Mouse (Mus musculus): Measurements from ENCODE around the gene Eva1b. TPM values are rescaled to one million over a fixed set of nuclear protein-coding genes. Genes with fewer than 3 reads are reported as not detected.

Eva1b gene
- polyA plus RNA-seq (2015; fragmentation: Nextera tagmentation; extraction: Ambion mirVana): 88.0 and 119 TPM in 2 replicates

GRCm38 (mm10) chr4:126147533-126148160 lies at the start of gene Eva1b:
TSS of gene Eva1b (plus strand) at chr4:126147744.

GRCm38 (mm10) chr4:126103590-126104068 lies 43.9 kb upstream of the Eva1b start, which contains the start of gene Stk40:
TSS of gene Stk40 (plus strand) at chr4:126103957.

DNA sequence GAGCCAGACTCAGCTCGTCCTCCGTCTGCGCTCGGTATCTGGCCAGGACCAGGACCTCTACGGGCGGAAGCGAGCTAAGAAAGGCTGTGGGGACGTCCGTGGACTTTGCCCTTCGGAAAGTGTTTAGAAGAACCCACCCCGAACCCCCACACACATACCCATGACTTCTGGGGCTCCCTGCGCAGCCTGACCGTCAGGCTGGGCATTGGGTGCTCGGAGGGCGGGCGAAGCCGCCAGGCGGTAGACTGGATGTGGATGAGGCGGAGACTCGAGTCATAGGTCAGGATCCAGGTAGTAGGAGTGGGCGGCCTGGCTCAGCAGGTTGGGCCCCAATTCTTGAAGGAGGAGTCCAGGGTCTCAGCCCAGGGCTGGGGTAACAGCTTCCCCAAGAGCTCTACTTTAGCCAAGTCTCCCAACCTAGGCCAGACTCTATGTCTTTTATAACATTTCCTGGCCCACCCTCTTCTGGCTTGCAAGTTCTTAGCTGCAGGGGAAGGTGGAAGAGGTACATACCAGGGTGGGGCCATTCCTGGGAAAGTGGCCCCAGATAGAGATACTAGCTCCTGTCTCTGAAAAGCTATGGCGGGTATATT lies 15.6 kb downstream of the Eva1b start, which contains the start of gene Sh3d21:
Sh3d21 (minus strand) TSS at position 425 of the 593 bp plus-strand sequence.

Other genes with a start within 250 kb of the Eva1b start
- 0.82 and 1.2 TPM in 2 replicates for gene Csf3r, start 123.2 kb upstream of the Eva1b start, polyA plus RNA-seq (2015; fragmentation: Nextera tagmentation; extraction: Ambion mirVana)
- 125 and 159 TPM in 2 replicates for gene Mrps15, start 100.8 kb upstream of the Eva1b start, polyA plus RNA-seq (2015; fragmentation: Nextera tagmentation; extraction: Ambion mirVana)
- gene Oscp1, start 89.2 kb upstream of the Eva1b start, polyA plus RNA-seq (2015; fragmentation: Nextera tagmentation; extraction: Ambion mirVana): 10.7 and 12.6 TPM in 2 replicates
- gene Lsm10, start 51.1 kb upstream of the Eva1b start, polyA plus RNA-seq (2015; fragmentation: Nextera tagmentation; extraction: Ambion mirVana): 69.4 and 75.4 TPM in 2 replicates
- 11.4 and 14.1 TPM in 2 replicates for gene Stk40, start 43.8 kb upstream of the Eva1b start, polyA plus RNA-seq (2015; fragmentation: Nextera tagmentation; extraction: Ambion mirVana)
- gene Sh3d21, start 15.7 kb downstream of the Eva1b start, polyA plus RNA-seq (2015; fragmentation: Nextera tagmentation; extraction: Ambion mirVana): 5.4 and 5.5 TPM in 2 replicates
- gene Thrap3, start 55.0 kb downstream of the Eva1b start, polyA plus RNA-seq (2015; fragmentation: Nextera tagmentation; extraction: Ambion mirVana): 91.4 and 131 TPM in 2 replicates
- 28.7 and 41.5 TPM in 2 replicates for gene Map7d1, start 108.6 kb downstream of the Eva1b start, polyA plus RNA-seq (2015; fragmentation: Nextera tagmentation; extraction: Ambion mirVana)
- gene Trappc3, start 114.6 kb downstream of the Eva1b start, polyA plus RNA-seq (2015; fragmentation: Nextera tagmentation; extraction: Ambion mirVana): 109 TPM in 2 replicates
- gene Col8a2, start 139.0 kb downstream of the Eva1b start, polyA plus RNA-seq (2015; fragmentation: Nextera tagmentation; extraction: Ambion mirVana): 11.9 and 24.7 TPM in 2 replicates
- 52.1 and 60.8 TPM in 2 replicates for gene Adprhl2, start 174.0 kb downstream of the Eva1b start, polyA plus RNA-seq (2015; fragmentation: Nextera tagmentation; extraction: Ambion mirVana)
- 5.9 and 8.6 TPM in 2 replicates for gene Tekt2, start 177.9 kb downstream of the Eva1b start, polyA plus RNA-seq (2015; fragmentation: Nextera tagmentation; extraction: Ambion mirVana)